Mouse (Mus musculus) cortical plate, adult 2 months (tissue): ENCODE data around the gene Pafah1b1. TPM values are rescaled to one million over a fixed set of nuclear protein-coding genes. Genes with fewer than 3 reads are reported as not detected.

Source experiments
- H3K27ac ChIP-seq: fragments of 200-500 bp; 2 replicates; pipeline ENCODE4 v1.5.1; 2012; ENCODE audit warnings: low read length, control low read depth, inconsistent platforms; ENCODE audit not compliant: insufficient read depth
- H3K4me1 ChIP-seq: fragments of 200-500 bp; 2 replicates; pipeline ENCODE4 v1.6.1; 2011; ENCODE audit warnings: low read length; ENCODE audit not compliant: control insufficient read depth, insufficient read depth
- H3K4me3 ChIP-seq: fragments of 200-500 bp; 2 replicates; pipeline ENCODE4 v1.5.1; 2011; ENCODE audit warnings: mild to moderate bottlenecking, low read length, control low read depth; ENCODE audit not compliant: insufficient read depth
- CTCF ChIP-seq: fragments of 200-500 bp; IDR thresholded peaks from 2 replicates; pipeline ENCODE4 v1.5.1; 2011; ENCODE audit warnings: mild to moderate bottlenecking, control low read depth, low read length; ENCODE audit not compliant: insufficient read depth; ENCODE audit errors: extremely low read depth
- POLR2A ChIP-seq: fragments of 200-500 bp; IDR thresholded peaks from 2 replicates; pipeline ENCODE4 v1.6.1; 2011; ENCODE audit warnings: mild to moderate bottlenecking, low read length, control low read depth; ENCODE audit not compliant: insufficient read depth; ENCODE audit errors: extremely low read depth
- polyA plus RNA-seq: library from polyadenylated mRNA; depleted of rRNA; stranded (reverse); fragments of >200 nt; gene quantifications from 2 replicates; pipeline ENCODE4 v1.2.3, GENCODE M21; 2012

The Pafah1b1 gene
- polyA plus RNA-seq, 1 experiment = 177 TPM

DNA sequence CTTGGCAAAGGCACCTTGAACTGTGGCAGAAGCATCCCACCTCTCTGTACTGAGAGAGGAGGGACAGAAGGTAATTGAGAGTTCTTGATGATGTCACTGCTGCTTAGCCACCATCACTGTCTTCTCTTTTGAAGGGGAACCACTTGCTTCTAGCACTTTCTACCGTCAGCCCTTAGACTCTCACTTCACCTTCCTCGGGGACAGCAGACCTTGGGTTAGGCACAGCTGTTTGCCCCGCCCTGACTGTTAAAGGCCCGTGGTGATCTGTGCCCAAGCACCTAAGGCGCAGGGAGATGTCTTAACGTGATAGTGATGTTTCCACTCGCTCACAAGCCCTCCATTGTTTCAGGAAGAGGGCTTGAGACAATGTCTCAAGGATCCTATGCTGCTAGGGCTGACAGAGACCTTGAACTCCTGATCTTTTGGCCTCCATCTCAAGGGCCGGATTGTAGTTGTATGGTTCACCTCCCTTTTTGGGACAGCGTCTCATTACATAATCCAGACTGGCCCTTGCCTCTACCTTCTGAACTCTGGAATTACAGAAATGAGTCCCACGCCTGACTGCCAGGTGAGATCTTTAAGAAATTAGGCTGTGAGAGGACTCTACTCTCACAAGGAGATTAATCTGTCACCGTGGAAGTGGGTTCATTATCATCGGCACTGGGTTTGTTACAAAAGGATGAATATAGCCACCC, 36.7 kb upstream of the Pafah1b1 start:
- H3K4me1 ChIP-seq = no peaks in the 10 kb centered on the region
- TF ChIP-seq CTCF (no peak), POLR2A (no peak)
- no peak overlapping the region for H3K4me3 ChIP-seq
- H3K27ac ChIP-seq = no peak overlapping the region

DNA sequence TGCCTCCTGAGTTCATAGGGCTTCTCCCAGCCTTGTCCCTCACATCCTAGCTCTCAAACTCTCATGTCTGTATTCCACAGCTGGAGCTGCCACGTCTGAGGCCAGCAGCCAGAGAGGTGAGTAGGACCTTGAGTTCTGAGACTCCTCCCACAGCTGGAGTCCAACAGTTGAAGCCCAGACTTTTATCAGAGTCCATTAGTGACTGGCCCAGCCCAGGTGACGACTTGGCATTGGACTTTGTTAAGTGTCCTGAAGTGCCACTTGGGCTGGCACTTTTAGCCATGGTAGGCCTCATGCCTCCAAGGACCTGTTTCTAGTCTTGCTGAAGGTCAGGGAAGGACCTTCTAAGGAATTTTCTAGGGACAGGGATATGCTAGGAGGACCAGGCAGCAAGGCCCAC, 32.2 kb upstream of the Pafah1b1 start:
- Histone ChIP-seq H3K4me1 (no peaks in the 10 kb centered on the region), H3K27ac (no peak overlapping the region), H3K4me3 (no peak overlapping the region)
- TF ChIP-seq CTCF = no peak
- no peak for TF ChIP-seq POLR2A

DNA sequence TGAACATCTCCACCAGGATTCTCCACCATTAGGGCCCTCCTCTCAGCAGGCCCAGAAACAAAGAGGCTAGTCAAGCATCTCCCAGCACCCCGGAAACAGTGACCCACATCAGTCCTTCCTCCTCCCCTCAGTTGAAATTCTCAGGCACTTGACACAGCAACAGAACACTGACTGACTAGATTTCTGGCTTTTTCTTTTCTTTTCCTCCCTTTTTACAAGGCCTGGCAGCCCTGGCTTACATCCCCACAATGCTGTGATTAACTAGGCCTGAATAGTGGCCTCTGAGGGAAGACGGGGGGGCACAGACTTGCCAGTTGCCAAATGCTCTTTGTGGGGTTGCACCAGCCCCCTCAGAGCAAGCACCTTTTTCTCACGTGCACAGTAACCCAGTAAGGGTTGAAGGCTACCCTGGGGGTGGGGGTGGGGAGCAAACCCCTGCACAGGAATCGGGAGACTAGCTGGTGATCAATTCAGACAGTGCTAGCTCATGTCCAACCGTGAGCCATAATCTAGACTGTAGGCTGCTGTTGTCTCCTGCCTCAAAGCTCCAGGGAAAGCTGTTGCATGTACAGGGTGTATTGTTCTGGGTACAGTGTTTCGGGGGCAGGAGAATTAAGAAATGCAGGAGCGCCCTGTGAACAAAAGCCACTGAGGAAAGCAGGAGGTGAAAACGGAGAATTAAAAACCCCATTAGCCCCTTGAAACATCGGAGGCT, 27.0 kb upstream of the Pafah1b1 start:
- Histone ChIP-seq H3K4me3 (no peak overlapping the region), H3K27ac (peak overlapping the region; percentile 69; the same call in 1 of the 2 replicates), H3K4me1 (no peaks in the 10 kb centered on the region)
- TF ChIP-seq POLR2A (no peak), CTCF (no peak)

DNA sequence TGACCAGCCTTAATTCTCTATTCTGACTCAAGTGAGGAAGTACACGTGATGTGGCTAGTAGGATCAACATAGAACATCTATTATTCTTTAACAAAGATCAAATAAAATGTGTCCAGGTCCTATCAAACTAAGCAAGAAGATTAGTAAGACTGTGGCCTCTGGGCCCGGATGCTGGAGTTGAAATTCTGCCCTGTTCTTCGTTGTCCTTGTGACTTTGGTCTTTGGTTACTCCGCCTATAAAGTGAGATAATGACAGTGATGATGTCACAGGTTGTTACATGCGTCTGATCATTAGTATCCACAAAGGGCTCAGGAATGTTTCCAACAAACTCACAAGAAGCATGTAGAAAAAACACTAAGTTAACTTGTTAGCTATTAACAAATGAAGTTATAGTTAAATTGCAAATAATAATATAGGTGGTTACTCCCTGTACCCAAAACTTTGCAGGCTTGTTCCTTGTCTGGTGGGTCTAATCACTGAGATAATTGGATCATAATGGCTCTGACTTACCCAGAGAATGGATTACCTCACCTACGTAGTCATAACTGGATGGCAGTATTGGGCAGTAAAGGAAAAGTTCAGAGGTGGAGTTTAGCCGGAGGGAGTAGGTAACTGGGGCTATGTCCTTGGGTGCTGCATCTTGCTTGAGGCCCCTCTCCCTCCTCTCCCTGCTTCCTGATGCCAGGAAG, 26.3 kb upstream of the Pafah1b1 start:
- TF ChIP-seq POLR2A (no peak), CTCF (no peak)
- peak overlapping the region; percentile 69; the same call in 1 of the 2 replicates for H3K27ac ChIP-seq

DNA sequence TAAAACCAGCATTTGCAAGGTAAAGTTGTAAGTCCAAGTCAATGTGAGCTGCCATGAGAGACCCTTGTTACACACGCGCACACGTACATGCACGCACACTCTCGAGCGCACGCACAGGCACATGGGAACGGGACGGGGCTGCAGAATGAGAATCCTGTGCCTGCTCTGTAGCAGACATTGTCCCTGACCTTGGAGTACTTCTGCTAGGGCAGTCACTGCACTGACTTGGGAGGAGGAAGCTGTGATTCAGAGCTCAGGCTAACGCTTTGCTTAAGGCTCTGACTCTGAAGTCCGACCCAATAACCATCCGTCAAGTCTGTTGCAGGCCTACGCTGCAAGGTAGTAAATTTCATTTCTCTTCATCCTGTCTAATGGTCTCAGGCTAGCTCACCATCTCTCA, 24.8 kb upstream of the Pafah1b1 start:
- no peaks in the 10 kb centered on the region for H3K4me1 ChIP-seq
- H3K27ac ChIP-seq = no peak overlapping the region
- H3K4me3 ChIP-seq = no peak overlapping the region
- TF ChIP-seq POLR2A = no peak
- TF ChIP-seq CTCF = no peak

More for the DNA sequence above, 26.3 kb upstream of the Pafah1b1 start:
- H3K4me3 ChIP-seq = no peak overlapping the region
- no peaks in the 10 kb centered on the region for H3K4me1 ChIP-seq

DNA sequence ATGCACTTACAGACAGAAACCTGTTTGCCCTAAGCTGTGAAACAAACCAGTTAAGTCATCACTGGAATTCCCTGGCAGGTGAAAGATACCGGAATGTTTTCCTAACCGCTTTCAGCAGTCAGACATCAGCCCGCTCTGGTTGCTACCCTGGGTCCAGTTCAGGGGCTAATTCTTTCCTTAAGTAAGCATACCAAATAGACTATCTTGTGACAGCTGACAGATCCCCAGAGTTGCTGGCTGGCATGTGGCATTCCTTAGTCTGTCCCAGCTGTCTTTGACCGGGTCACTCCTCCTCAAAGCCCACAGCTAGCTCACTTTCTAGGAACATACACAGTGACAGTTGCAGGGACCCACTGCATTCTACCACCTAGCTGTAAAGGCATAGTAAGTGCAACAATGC, 23.6 kb upstream of the Pafah1b1 start:
- no peak for TF ChIP-seq CTCF
- no peak for TF ChIP-seq POLR2A
- Histone ChIP-seq H3K4me1 (no peaks in the 10 kb centered on the region), H3K4me3 (no peak overlapping the region), H3K27ac (no peak overlapping the region)

DNA sequence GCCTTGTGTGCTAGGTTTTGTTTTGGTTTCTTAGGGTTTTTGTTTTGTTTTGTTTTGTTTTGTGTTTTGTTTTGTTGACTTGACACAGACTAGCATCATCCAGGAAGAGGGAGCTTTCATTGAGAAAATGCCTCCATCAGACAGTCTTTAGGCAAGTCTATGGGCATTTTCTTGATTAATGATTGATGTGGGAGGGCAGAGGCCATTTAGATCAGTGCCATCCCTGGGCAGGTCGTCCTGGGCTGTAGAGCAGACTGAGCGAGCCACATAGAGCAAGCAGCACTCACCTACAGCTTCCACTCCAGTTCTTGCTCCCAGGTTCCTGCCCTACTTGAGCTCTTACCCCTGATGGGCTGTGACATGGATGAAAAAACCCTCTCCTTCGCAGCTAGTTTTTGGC, 13.4 kb upstream of the Pafah1b1 start:
- Histone ChIP-seq H3K4me3 (no peak overlapping the region), H3K27ac (no peak overlapping the region), H3K4me1 (no peaks in the 10 kb centered on the region)
- no peak for TF ChIP-seq CTCF
- no peak for TF ChIP-seq POLR2A

DNA sequence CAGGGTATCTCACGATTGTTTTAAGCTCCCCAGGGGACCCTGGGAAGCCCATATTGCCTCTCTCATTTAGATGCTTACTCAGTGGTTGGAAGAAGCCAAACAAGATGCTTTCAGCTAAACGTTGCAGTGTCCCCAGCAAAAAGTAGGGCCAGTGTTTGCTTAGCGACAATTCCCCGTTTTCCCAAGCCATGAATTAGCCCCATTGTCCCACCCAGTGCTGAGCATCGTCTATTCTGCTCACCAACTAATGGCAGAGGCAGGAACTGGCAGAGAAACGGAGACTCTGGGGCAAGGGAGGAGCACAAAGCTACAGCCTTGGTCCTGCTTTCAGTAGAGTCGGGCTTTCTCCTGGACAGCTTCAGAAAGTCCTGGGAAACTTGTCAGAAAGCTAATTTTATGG, 10.4 kb upstream of the Pafah1b1 start:
- peak overlapping the region; percentile 87 for H3K27ac ChIP-seq
- no peaks in the 10 kb centered on the region for H3K4me1 ChIP-seq
- TF ChIP-seq CTCF (no peak), POLR2A (peak; percentile 30; the same call in 1 of the 2 replicates)
- no peak overlapping the region for H3K4me3 ChIP-seq

DNA sequence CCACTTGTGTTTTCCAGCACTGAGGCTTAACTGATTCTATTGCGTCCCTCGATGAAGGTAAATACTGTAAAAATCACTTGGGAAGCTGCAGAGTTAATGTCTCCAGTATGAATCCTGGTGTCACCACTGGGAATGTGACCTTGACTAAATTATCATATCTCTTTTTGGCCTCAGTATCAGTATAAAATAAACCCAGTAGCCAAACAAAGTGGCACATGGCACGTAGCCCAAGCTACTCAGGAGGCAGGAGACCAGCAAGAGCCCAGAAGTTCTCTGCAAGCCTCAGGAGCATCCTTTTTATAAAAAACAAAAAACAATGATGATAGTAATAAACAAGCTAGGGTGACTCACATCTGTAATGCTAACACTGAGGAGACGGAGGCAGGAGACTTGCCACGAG, 711 bp upstream of the Pafah1b1 start:
- TF ChIP-seq CTCF (no peak), POLR2A (no peak)
- Histone ChIP-seq H3K4me3 (no peak overlapping the region; the same call in 1 of the 2 replicates), H3K27ac (no peak overlapping the region), H3K4me1 (peaks cover 3% of the 10 kb centered on the region; the same call in 1 of the 2 replicates)
